Mouse (Mus musculus): ENCODE data around the gene 4921530L21Rik. TPM values are rescaled to one million over a fixed set of nuclear protein-coding genes. Genes with fewer than 3 reads are reported as not detected.

The 4921530L21Rik gene
- polyA plus RNA-seq, 1 experiment = not detected

DNA sequence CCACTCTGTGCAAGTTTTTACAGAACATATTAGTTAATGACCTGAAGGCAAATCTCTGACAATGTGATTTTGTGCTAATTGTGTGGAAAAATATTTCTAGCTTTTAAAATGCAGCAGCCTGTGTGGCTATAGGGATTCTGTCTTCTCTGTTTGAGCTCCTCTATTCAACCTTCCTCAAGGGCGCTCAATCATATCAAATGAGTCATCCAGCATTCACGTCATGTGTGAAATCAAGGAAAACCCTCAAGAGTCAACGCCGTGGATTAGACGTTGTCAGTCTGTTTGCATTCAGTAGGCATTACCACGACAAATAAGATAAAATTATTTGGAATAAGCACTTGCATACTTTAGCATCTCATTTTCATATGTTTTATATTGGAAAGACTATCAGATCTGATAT lies 18.4 kb downstream of the 4921530L21Rik start:
- WGBS = 36% methylated on average over 6 of the region's 6 CpGs
- Histone ChIP-seq H3K4me1 (ENCODE audit: control insufficient read depth, insufficient read depth, low read length) (no peaks in the 10 kb centered on the region), H3K4me3 (replicated peaks; ENCODE audit: insufficient read depth, low read depth, low read length) (no peak overlapping the region), H3K27me3 (ENCODE audit: control insufficient read depth, insufficient read depth, low read length) (no peaks in the 10 kb centered on the region), H3K27ac (ENCODE audit: insufficient read depth, low read length) (no peak overlapping the region)
- TF ChIP-seq CTCF (IDR thresholded peaks at IDR 0.05; ENCODE audit: borderline replicate concordance, insufficient read depth, low read depth, low read length) (no peak), POLR2A (IDR thresholded peaks at IDR 0.05; ENCODE audit: borderline replicate concordance, insufficient read depth, low read length) (no peak)
- DNase-seq = no peak

DNA sequence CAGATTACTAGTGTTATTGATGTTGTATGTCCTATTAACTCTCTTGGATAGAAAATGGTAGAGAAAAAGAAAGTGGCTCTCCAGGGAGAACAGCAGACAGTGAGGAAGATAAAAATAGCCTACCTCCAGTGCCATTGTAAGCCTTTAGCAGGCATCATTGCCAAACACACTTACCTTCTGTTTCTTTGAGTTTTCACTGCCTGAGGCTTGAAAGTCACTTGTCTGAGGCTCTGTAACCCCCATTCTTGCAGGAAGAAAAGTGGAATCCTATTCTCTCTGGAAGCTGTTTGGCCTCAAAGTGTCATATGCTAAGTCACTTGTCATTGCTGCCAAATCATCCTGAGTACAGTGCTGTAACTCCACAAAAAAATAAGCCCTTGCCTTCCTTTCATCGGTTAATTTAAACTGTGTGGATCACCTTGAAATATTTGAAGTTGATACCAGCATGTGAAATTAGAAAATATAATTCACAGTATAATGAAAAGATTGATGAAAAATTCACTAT lies 23.6 kb downstream of the 4921530L21Rik start:
- peak in 1 of 2 experiments; percentile 1 for DNase-seq
- no peaks in the 10 kb centered on the region for H3K27me3 ChIP-seq (ENCODE audit: control insufficient read depth, insufficient read depth, low read length)
- 61% methylated on average over 1 of the region's 1 CpGs for WGBS
- H3K4me3 ChIP-seq (replicated peaks; ENCODE audit: insufficient read depth, low read depth, low read length) = no peak overlapping the region
- TF ChIP-seq CTCF (IDR thresholded peaks at IDR 0.05; ENCODE audit: borderline replicate concordance, insufficient read depth, low read depth, low read length) = no peak
- no peak for TF ChIP-seq POLR2A (IDR thresholded peaks at IDR 0.05; ENCODE audit: borderline replicate concordance, insufficient read depth, low read length)
- H3K4me1 ChIP-seq (ENCODE audit: control insufficient read depth, insufficient read depth, low read length) = no peaks in the 10 kb centered on the region
- H3K27ac ChIP-seq (ENCODE audit: insufficient read depth, low read length) = no peak overlapping the region

DNA sequence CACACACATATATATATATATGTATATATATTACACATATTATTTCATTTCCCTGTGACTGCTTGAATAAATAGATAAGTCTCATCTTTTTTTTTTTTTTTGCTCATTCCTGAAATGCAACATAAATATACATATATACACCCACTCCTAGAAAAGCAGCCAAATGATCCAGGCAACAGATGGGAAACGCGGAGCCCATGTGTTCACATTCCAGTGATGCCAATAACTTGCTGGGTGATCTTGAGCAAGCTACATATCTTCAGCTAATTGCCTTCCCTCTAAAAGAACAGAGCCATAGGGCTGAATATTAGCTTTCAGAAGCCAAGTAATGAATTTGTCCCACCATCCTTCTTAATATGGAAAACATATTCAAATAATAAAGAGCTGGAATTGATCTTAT lies 32.2 kb downstream of the 4921530L21Rik start:
- Histone ChIP-seq H3K27me3 (ENCODE audit: control insufficient read depth, insufficient read depth, low read length) (no peaks in the 10 kb centered on the region), H3K27ac (ENCODE audit: insufficient read depth, low read length) (no peak overlapping the region), H3K4me1 (ENCODE audit: control insufficient read depth, insufficient read depth, low read length) (no peaks in the 10 kb centered on the region), H3K4me3 (replicated peaks; ENCODE audit: insufficient read depth, low read depth, low read length) (no peak overlapping the region)
- DNase-seq = peak; percentile 35 to 62
- TF ChIP-seq POLR2A (IDR thresholded peaks at IDR 0.05; ENCODE audit: borderline replicate concordance, insufficient read depth, low read length) = no peak
- 13% methylated on average over 2 of the region's 2 CpGs for WGBS

DNA sequence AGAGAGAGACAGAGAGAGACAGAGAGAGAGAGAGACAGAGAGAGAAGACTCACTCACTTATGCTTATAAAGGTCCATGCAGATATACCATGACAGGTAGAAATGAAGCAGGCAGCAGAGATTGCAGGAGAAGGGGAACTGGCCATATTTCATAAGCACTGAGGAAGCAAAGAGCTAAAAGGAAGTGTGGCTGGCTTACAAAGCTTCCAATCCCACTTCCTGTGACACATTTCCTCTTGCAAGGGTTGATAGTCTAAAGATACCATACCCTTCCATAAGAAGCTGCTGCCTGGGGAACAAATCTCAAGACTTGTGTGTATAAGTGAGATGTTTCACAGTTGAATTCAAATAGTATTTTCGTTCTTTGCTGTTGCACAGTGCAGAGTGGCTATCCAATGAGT lies 45.7 kb downstream of the 4921530L21Rik start:
- Histone ChIP-seq H3K4me3 (replicated peaks; ENCODE audit: insufficient read depth, low read depth, low read length) (no peak overlapping the region), H3K27me3 (ENCODE audit: control insufficient read depth, insufficient read depth, low read length) (no peaks in the 10 kb centered on the region; the same call in 1 of the 2 replicates), H3K4me1 (ENCODE audit: control insufficient read depth, insufficient read depth, low read length) (no peaks in the 10 kb centered on the region), H3K27ac (ENCODE audit: insufficient read depth, low read length) (no peak overlapping the region)
- DNase-seq = no peak
- WGBS = 94% methylated on average over 1 of the region's 1 CpGs
- TF ChIP-seq CTCF (IDR thresholded peaks at IDR 0.05; ENCODE audit: borderline replicate concordance, insufficient read depth, low read depth, low read length) = no peak
- TF ChIP-seq POLR2A (IDR thresholded peaks at IDR 0.05; ENCODE audit: borderline replicate concordance, insufficient read depth, low read length) = no peak

DNA sequence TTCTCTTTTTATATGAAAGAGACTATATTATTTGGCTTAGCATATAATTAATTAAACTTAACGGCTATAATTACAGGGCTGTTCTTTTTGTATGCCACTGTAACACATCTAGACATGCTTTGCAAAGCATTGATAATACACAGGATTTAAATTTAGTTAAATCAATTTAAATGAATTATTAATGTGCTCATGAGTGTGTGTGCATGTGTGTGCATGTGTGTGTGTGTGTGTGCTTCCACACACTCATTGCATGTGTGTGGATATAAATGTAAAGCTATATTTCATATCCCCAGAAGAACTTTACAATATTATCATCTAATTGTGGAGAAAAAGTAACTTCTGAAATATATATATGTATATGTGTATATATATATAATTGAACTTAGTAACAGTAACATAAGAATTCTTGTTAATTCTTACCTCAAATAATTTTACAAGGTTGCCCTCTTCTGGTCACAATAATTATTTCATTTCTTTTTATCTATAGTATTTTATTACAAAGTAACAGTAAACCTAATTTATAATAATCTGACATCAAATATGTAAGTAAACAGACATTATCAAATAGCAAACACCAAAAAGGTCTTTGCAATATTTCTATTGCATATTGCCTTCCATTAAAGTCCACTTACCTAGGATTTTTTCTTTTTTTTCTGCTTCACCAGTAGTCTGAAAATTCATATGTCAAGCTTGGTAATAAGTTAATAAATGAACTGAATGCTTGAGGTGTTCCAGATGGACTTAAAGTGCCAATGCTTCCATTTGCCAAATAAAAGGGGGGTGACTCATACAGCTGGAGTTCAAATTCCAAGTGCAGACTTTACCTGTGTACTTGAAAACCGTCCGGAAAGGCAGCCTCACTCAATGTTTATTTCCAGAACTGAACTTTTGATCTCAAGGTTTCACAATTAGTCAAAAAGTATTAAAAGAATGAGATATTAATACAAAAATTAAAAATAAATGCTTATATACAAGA lies 47.0 kb downstream of the 4921530L21Rik start:
- DNase-seq = no peak
- Histone ChIP-seq H3K4me3 (replicated peaks; ENCODE audit: insufficient read depth, low read depth, low read length) (no peak overlapping the region), H3K4me1 (ENCODE audit: control insufficient read depth, insufficient read depth, low read length) (no peaks in the 10 kb centered on the region), H3K27me3 (ENCODE audit: control insufficient read depth, insufficient read depth, low read length) (no peaks in the 10 kb centered on the region; the same call in 1 of the 2 replicates), H3K27ac (ENCODE audit: insufficient read depth, low read length) (no peak overlapping the region)
- no peak for TF ChIP-seq CTCF (IDR thresholded peaks at IDR 0.05; ENCODE audit: borderline replicate concordance, insufficient read depth, low read depth, low read length)
- no peak for TF ChIP-seq POLR2A (IDR thresholded peaks at IDR 0.05; ENCODE audit: borderline replicate concordance, insufficient read depth, low read length)
- WGBS = 91% methylated on average over 3 of the region's 3 CpGs
